Mouse (Mus musculus) hindbrain, embryonic 16.5 days (tissue): ENCODE measurements around the gene Scnn1a. TPM values are rescaled to one million over a fixed set of nuclear protein-coding genes. Genes with fewer than 3 reads are reported as not detected.

Experiments
- ATAC-seq: fragments of 200-750 bp; cut with Nextera tagmentation; 2 replicates; pipeline ENCODE4 v1.8.0; 2017; ENCODE audit warnings: moderate TSS enrichment, moderate library complexity
- H3K27ac ChIP-seq: fragments of 300-500 bp; sonication (generic); 2 replicates; pipeline ENCODE4 v1.5.1; 2014; ENCODE audit warnings: low read depth, mild to moderate bottlenecking, control low read depth, low read length, moderate library complexity
- H3K27me3 ChIP-seq: fragments of 300-500 bp; sonication (generic); replicated peaks from 2 replicates; pipeline ENCODE4 v1.6.1; 2014; ENCODE audit warnings: low read length; ENCODE audit not compliant: control insufficient read depth, insufficient read depth
- H3K36me3 ChIP-seq: fragments of 300-500 bp; sonication (generic); 2 replicates; pipeline ENCODE4 v1.6.1; 2014; ENCODE audit warnings: mild to moderate bottlenecking, low read length, moderate library complexity, mixed read lengths; ENCODE audit not compliant: control insufficient read depth, insufficient read depth
- H3K4me1 ChIP-seq: fragments of 300-500 bp; sonication (generic); 2 replicates; pipeline ENCODE4 v1.6.1; 2014; ENCODE audit warnings: low read depth, low read length; ENCODE audit not compliant: control insufficient read depth, insufficient read depth
- H3K4me2 ChIP-seq: fragments of 300-500 bp; sonication (generic); 2 replicates; pipeline ENCODE4 v1.6.1; 2014; ENCODE audit warnings: mild to moderate bottlenecking, low read length, control low read depth, moderate library complexity
- H3K4me3 ChIP-seq: fragments of 300-500 bp; sonication (generic); 2 replicates; pipeline ENCODE4 v1.5.1; 2014; ENCODE audit warnings: mild to moderate bottlenecking, low read length, control low read depth, moderate library complexity
- H3K9ac ChIP-seq: fragments of 300-500 bp; sonication (generic); 2 replicates; pipeline ENCODE4 v1.6.1; 2014; ENCODE audit warnings: low read depth, mild to moderate bottlenecking, control low read depth, low read length, moderate library complexity
- H3K9me3 ChIP-seq: fragments of 300-500 bp; sonication (generic); 2 replicates; pipeline ENCODE4 v1.6.1; 2014; ENCODE audit warnings: mild to moderate bottlenecking, low read length, moderate library complexity; ENCODE audit not compliant: control insufficient read depth
- WGBS: fragments of 180-500 bp; shearing (Covaris S2); extraction: QIAGEN DNeasy Blood & Tissue Kit; methylation state at CpG from one replicate; pipeline ENCODE4 v1.1.7; 2014; 5-methylcytosine and 5-hydroxymethylcytosine counted together
- polyA plus RNA-seq: library from polyadenylated mRNA; unstranded; fragments of >200 nt; fragmentation: Nextera tagmentation; extraction: Ambion mirVana; gene quantifications from 2 replicates; pipeline ENCODE4 v1.2.1, GENCODE M21; 2015

Gene Scnn1a
- polyA plus RNA-seq, 1 experiment from 2014 or later = 0.70 TPM

DNA sequence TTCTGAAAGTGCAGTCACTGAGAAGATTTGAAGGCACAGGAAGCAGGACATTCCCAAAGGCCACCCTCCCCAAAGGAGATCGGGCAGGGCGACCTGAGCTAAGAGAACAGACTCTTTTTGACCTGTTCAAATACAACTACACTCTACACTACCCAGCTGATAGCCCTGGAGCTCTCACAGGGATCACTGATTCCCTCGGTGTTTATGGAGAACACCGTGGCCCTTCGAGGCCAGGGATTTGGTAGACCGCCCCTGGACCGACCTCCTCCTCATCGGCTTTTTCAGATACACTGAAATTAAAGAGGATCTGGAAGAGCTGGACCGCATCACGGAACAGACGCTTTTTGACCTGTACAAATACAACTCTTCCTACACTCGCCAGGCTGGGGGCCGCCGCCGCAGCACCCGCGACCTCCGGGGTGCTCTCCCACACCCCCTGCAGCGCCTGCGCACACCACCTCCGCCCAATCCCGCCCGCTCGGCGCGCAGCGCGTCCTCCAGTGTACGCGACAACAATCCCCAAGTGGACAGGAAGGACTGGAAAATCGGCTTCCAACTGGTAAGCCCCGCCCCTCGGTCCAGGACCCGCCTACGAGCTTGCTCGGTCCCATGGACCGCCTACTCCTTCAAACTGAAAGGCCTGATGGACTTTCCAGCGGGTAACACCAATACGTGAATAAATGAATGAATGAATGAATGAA, 10.3 kb downstream of the Scnn1a start:
- H3K9me3 ChIP-seq = no peaks in the 10 kb centered on the region
- H3K27ac ChIP-seq = no peak overlapping the region
- no peaks in the 10 kb centered on the region for H3K27me3 ChIP-seq
- 2% methylated on average over 39 of the region's 39 CpGs for whole genome bisulfite sequencing
- peak; percentile 91 for ATAC-seq
- peak overlapping the region; percentile 68 for H3K9ac ChIP-seq
- peak overlapping the region; percentile 51 for H3K4me3 ChIP-seq
- H3K4me1 ChIP-seq = no peaks in the 10 kb centered on the region
- H3K4me2 ChIP-seq = peak overlapping the region; percentile 88
- H3K36me3 ChIP-seq = no peaks in the 10 kb centered on the region

DNA sequence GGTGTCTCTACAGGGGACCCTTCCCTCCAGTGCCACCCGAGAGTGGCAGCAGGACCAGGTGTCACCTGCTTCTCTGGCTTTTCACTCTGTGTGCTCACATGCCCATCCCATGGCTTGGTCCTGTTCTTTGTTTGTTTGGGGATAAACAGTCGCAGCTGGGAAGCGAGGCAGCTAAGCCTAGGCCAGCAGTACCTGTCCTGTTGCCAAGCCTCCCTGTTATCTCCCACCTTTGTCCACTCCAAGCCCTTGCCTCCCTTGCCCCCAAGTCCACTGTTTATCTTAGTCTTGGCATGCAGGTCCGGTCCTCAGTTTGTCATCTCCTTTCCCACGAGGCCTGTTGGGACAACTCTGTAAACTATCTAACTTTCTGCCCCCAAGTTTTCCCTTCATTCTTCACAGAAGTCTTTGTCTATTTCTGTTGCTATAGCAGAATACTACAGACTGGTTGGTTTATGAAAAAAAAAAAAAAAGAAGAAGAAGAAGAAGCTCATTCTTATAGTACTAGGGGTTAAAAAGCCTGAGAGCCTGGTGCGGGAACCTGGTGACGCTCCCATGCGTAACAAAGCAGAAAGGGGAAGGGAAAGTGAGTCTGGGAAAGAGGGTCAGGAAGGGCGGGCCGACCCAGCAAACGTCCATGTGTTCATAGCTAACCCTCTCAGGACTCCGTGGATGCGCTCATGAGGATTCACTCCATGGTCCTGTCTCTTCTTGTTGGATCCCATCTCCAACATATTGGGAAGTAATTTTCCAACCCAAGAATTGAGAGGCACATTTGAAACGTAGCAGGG, 12.8 kb downstream of the Scnn1a start:
- Histone ChIP-seq H3K4me2 (no peak overlapping the region), H3K9me3 (no peaks in the 10 kb centered on the region), H3K27ac (no peak overlapping the region), H3K9ac (no peak overlapping the region), H3K27me3 (no peaks in the 10 kb centered on the region), H3K4me3 (no peak overlapping the region), H3K4me1 (no peaks in the 10 kb centered on the region), H3K36me3 (no peaks in the 10 kb centered on the region)
- 81% methylated on average over 14 of the region's 14 CpGs for WGBS
- ATAC-seq = no peak

DNA sequence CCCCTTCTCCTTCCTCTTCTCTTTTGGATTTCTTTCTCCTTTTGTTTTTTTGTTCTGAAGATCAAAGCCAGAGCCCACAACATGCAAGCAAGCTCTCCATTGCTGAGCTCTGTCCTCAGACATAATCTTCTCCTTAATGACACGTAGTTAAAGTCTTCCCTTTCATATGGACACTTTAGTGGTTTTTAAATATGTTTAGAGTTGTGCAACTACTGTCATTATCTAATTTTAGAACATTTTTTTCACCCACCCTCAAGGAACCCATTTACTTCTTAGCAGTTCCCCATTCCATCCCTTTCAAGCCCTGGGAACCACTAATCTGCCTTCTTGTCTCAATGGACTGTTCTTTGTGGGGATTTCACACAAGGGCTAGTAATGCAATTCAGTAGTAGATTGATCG, 13.9 kb downstream of the Scnn1a start:
- H3K27me3 ChIP-seq = no peaks in the 10 kb centered on the region
- 66% methylated on average over 2 of the region's 2 CpGs for WGBS
- no peak overlapping the region for H3K4me2 ChIP-seq
- ATAC-seq = no peak
- H3K4me3 ChIP-seq = no peak overlapping the region
- H3K9me3 ChIP-seq = no peaks in the 10 kb centered on the region
- no peak overlapping the region for H3K9ac ChIP-seq
- no peak overlapping the region for H3K27ac ChIP-seq
- H3K36me3 ChIP-seq = no peaks in the 10 kb centered on the region
- no peaks in the 10 kb centered on the region for H3K4me1 ChIP-seq

DNA sequence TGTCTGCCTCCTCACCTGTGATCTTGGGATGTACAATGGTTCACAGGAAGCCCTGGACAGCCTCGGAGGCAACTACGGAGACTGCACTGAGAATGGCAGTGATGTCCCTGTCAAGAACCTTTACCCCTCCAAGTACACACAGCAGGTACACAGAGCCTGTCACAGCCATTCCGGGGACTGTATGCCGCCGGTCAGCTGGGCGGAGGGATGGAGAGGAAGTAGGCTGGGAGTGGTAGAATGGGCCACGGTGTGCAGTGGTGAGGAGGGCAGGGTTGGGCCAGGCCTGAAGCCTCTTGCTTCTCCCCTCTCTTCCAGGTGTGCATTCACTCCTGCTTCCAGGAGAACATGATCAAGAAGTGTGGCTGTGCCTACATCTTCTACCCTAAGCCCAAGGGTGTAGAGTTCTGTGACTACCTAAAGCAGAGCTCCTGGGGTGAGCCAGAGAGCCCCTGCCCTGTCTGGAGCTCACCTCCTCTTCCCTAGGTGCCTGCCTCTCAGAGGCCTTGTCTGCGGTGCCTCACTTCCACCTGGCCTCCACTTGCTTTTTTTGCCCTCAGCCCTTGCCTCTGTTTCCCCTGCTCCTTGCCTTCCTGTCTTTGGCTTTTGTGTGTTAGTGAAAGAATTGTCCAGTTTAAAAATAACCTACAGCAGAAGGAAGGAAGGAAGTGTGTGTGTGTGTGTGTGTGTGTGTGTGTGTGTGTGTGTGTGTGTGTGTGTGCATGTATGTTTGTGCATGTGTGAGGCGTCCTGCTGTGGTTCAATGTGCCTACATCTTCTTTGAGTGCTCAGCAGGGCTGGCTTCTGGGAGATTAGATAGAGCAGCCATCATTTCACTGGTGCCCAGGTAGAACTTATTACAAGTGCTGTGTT, 18.6 kb downstream of the Scnn1a start:
- H3K9ac ChIP-seq = no peak overlapping the region
- no peak overlapping the region for H3K27ac ChIP-seq
- no peaks in the 10 kb centered on the region for H3K9me3 ChIP-seq
- H3K4me1 ChIP-seq = no peaks in the 10 kb centered on the region
- no peak overlapping the region for H3K4me3 ChIP-seq
- 77% methylated on average over 9 of the region's 9 CpGs for WGBS
- ATAC-seq = no peak
- no peaks in the 10 kb centered on the region for H3K27me3 ChIP-seq
- no peaks in the 10 kb centered on the region for H3K36me3 ChIP-seq
- H3K4me2 ChIP-seq = no peak overlapping the region

DNA sequence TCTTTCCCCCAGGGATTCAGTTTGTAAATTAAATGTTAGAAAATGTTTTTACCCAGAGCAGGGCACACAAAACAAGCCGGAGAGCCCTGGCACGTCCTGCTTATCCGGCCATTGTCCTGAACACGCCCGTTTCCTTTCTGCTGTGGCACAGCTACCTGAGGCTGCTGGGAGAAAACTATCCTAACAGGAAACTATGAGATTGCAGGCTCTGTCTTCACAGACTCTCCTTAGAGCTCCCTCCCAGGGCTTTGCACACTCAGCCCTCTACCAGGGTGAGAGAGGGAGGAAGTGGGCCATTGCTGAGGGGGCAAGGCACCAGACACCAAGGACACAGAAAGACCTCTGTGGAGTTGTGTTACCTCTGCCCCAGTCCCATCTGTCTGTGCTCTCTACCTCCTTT, 19.8 kb downstream of the Scnn1a start:
- H3K4me3 ChIP-seq = no peak overlapping the region
- no peak overlapping the region for H3K9ac ChIP-seq
- no peaks in the 10 kb centered on the region for H3K4me1 ChIP-seq
- no peaks in the 10 kb centered on the region for H3K36me3 ChIP-seq
- ATAC-seq = no peak
- 85% methylated on average over 5 of the region's 5 CpGs for WGBS
- no peaks in the 10 kb centered on the region for H3K27me3 ChIP-seq
- no peak overlapping the region for H3K27ac ChIP-seq
- no peaks in the 10 kb centered on the region for H3K9me3 ChIP-seq
- no peak overlapping the region for H3K4me2 ChIP-seq

DNA sequence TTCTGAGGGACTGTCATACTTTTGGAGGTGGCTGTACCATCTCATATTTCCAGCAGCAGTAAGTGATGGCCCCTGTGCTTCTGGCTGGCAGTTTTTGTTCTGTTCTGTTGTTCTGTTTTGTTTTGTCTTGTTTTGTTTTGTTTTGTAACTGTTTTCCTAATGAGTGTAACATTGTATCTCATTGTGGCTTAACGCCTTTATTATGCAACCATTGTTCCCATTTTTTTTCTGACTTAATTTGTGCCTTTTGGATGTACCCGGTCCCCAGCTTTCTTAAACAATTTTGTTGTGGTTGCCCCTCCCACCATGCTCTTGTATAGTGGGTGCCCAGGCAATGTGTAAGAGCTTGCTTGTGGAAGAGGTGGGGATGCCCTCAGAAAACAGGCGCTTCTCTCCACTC, 21.7 kb downstream of the Scnn1a start:
- no peak for ATAC-seq
- no peaks in the 10 kb centered on the region for H3K4me1 ChIP-seq
- no peak overlapping the region for H3K27ac ChIP-seq
- no peaks in the 10 kb centered on the region for H3K36me3 ChIP-seq
- 44% methylated on average over 3 of the region's 3 CpGs for WGBS
- H3K9ac ChIP-seq = no peak overlapping the region
- no peaks in the 10 kb centered on the region for H3K27me3 ChIP-seq
- H3K9me3 ChIP-seq = no peaks in the 10 kb centered on the region
- no peak overlapping the region for H3K4me3 ChIP-seq
- no peak overlapping the region for H3K4me2 ChIP-seq

DNA sequence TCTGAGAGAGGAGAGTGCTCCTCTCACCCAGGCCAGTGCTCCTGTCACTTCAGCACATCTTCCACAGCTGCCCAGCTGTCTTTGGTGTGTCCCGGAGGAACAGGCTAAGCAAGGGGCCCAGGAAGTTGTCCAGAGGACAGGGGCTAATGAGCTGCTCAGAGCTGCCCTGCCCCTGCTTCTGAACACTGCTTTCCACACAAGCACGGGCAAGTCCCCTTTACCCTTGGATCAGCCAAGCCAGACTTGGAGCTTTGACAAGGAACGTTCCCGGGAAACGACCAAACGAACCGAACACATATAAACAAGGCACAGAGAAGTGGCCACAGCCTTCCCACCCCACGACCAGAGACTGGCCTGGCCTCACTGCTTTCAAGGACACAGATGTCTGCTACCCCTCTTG, 23.6 kb downstream of the Scnn1a start:
- no peak overlapping the region for H3K27ac ChIP-seq
- H3K36me3 ChIP-seq = no peaks in the 10 kb centered on the region
- H3K9me3 ChIP-seq = no peaks in the 10 kb centered on the region
- no peak overlapping the region for H3K4me2 ChIP-seq
- peaks cover 2% of the 10 kb centered on the region; the same call in 1 of the 2 replicates for H3K4me1 ChIP-seq
- ATAC-seq = no peak
- no peak overlapping the region for H3K9ac ChIP-seq
- 38% methylated on average over 8 of the region's 8 CpGs for WGBS
- no peaks in the 10 kb centered on the region; the same call in 1 of the 2 replicates for H3K27me3 ChIP-seq
- no peak overlapping the region for H3K4me3 ChIP-seq

DNA sequence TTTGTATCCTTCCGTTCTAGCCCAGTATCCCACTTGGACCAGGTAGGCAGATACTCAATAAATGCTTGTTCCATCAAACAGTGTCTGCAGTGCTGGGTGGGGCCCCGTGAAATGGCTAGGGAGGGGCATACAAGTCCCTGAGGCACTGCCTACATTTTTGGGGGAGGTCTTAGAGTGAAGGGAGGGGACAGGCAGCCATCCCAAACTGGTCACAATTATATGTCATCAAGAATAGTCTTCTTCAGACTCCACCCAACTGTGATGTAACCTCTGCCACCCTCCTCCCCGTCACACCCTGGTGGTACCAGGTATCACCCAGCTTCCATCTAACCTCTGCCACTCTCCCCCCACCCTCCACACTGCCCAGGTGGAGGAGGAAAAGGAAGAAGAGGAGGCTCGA, 24.4 kb downstream of the Scnn1a start:
- no peaks in the 10 kb centered on the region for H3K9me3 ChIP-seq
- no peak overlapping the region for H3K9ac ChIP-seq
- H3K36me3 ChIP-seq = no peaks in the 10 kb centered on the region
- peaks cover 8% of the 10 kb centered on the region for H3K4me1 ChIP-seq
- no peak for ATAC-seq
- H3K27me3 ChIP-seq = peaks cover 3% of the 10 kb centered on the region
- H3K4me3 ChIP-seq = no peak overlapping the region
- H3K27ac ChIP-seq = no peak overlapping the region
- WGBS = 77% methylated on average over 4 of the region's 4 CpGs
- H3K4me2 ChIP-seq = no peak overlapping the region

DNA sequence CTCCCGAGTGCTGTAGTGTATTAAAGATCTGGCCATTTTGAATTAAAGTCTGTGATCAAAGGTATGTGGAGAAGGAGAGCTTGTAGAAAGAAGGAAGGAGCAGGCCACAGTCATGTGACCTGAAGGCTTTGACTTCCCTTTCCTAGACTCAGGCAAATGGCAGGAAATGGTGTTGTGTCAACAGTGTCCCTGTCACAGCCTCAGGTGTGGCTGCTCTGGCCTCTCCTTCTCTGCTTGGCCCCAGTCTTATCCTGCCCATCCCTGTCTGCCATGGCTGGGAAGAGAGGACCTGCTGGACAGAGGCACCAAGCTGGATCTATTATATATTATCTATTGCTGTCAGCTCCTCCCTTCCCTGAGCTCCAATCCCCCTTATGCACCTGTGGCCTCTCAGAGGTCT, 25.2 kb downstream of the Scnn1a start:
- WGBS = 81% methylated on average over 1 of the region's 1 CpGs

More for the DNA sequence above, 25.2 kb downstream of the Scnn1a start:
- H3K27me3 ChIP-seq = peaks cover 7% of the 10 kb centered on the region
- peaks cover 11% of the 10 kb centered on the region for H3K4me1 ChIP-seq
- no peak for ATAC-seq
- no peaks in the 10 kb centered on the region for H3K9me3 ChIP-seq
- no peak overlapping the region for H3K9ac ChIP-seq
- no peak overlapping the region for H3K27ac ChIP-seq
- H3K36me3 ChIP-seq = no peaks in the 10 kb centered on the region
- no peak overlapping the region for H3K4me2 ChIP-seq
- H3K4me3 ChIP-seq = no peak overlapping the region
